Mouse (Mus musculus) liver, adult 2 months (tissue): ENCODE measurements at regions not wholly inside any gene's neighbourhood (a gene's known extent, or its start where the extent isn't known, plus 50 kb on each side); places are given as distances from the start of the nearest gene placed in this dataset.

Experiments
- DNase-seq: peaks from one replicate; pipeline ENCODE4 v3.0.0-alpha.2; 2011; ENCODE audit warnings: low read depth, low spot score; ENCODE audit errors: extremely low read depth
- H3K27ac ChIP-seq: fragments of 200-500 bp; replicated peaks from 2 replicates; pipeline ENCODE4 v1.5.1; 2012; ENCODE audit warnings: low read depth, mild to moderate bottlenecking, control low read depth, inconsistent platforms, low read length; ENCODE audit not compliant: insufficient read depth
- H3K27me3 ChIP-seq: fragments of 200-500 bp; 2 replicates; pipeline ENCODE4 v1.6.1; 2012; ENCODE audit warnings: mild to moderate bottlenecking, moderate library complexity, low read length, inconsistent platforms; ENCODE audit not compliant: control insufficient read depth, insufficient read depth
- H3K36me3 ChIP-seq: fragments of 200-500 bp; 2 replicates; pipeline ENCODE4 v1.6.1; 2012; ENCODE audit warnings: low read length, inconsistent platforms; ENCODE audit not compliant: control insufficient read depth, insufficient read depth
- H3K4me1 ChIP-seq: fragments of 200-500 bp; 2 replicates; pipeline ENCODE4 v1.6.1; 2011; ENCODE audit warnings: low read length; ENCODE audit not compliant: control insufficient read depth, insufficient read depth
- H3K4me3 ChIP-seq: fragments of 200-500 bp; 2 replicates; pipeline ENCODE4 v1.5.1; 2011; ENCODE audit warnings: low read depth, mild to moderate bottlenecking, control low read depth, low read length, moderate library complexity; ENCODE audit not compliant: insufficient read depth
- H3K79me2 ChIP-seq: fragments of 200-500 bp; 2 replicates; pipeline ENCODE4 v1.6.1; 2012; ENCODE audit warnings: inconsistent platforms, mild to moderate bottlenecking, low read length, moderate library complexity; ENCODE audit not compliant: control insufficient read depth, insufficient read depth
- H3K9ac ChIP-seq: fragments of 200-500 bp; 2 replicates; pipeline ENCODE4 v1.6.1; 2012; ENCODE audit warnings: low read depth, mild to moderate bottlenecking, control low read depth, inconsistent platforms, low read length
- CTCF ChIP-seq: fragments of 200-500 bp; IDR thresholded peaks from 2 replicates; pipeline ENCODE4 v1.5.1; 2011; ENCODE audit warnings: low read depth, low read length, control low read depth
- POLR2A ChIP-seq: fragments of 200-500 bp; IDR thresholded peaks from 2 replicates; pipeline ENCODE4 v1.6.1; 2011; ENCODE audit warnings: low read length, control low read depth; ENCODE audit not compliant: insufficient read depth; ENCODE audit errors: extremely low read depth
- WGBS: fragments of 180-500 bp; shearing (Covaris S2); methylation state at CpG from one replicate; pipeline ENCODE4 v1.1.7; 2018; 5-methylcytosine and 5-hydroxymethylcytosine counted together

DNA sequence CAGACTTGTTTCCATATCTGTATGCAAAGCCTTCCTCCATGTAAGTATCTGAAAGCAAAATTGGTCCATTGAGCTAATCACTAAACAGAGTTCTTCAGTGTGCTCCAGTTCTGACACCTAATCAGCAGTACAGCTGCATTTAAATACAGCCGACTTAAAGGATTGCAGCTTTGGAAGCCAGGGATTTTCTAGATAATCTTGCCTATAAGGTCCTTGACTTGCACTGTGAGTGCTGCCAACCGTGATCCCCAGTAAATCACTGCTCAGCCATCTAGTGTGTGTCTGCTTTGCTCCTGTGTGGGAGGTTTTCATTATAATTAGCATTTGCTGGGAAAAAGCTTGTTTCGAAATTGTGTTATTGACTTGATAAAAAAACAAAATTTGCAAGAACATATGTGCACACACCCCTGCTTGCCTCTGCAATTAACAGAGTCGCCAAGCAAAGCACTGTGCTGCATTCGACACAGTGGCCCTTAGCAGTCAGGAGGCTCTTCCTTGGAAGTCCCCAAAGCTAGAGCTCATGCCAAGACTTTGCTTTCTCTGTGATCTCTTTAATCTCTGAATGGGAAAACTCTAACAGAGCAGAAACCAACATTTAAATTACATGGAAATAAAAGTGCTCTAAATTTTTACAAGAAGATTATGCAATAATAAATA lies 150.0 kb upstream of the Nabp1 start:
- no peak overlapping the region for H3K9ac ChIP-seq
- H3K27me3 ChIP-seq = no peaks in the 10 kb centered on the region
- no peak overlapping the region for H3K27ac ChIP-seq
- 77% methylated on average over 5 of the region's 5 CpGs for WGBS
- H3K79me2 ChIP-seq = no peaks in the 10 kb centered on the region
- H3K4me1 ChIP-seq = no peaks in the 10 kb centered on the region
- H3K4me3 ChIP-seq = no peak overlapping the region
- no peaks in the 10 kb centered on the region for H3K36me3 ChIP-seq
- TF ChIP-seq CTCF (no peak), POLR2A (no peak)
- no peak for DNase-seq

DNA sequence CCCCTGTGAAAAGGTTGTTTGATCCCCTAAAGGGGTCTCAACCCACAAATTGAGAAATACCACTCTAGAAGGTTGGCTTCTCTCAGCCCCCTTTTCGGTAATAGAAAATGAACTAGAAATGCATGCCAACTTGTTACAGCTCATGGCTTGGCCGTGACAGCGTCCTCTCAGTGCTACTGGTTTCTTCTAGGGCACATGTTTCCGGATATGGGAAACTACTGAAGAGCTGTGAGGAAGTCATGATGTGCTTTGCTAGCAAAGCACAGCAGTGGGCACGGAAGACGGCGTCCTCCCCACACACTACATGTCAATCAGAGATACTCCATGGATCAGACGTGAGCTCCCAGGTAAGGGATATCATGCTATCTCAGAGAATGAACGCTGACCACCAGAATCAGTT lies 148.1 kb upstream of the Nabp1 start:
- no peaks in the 10 kb centered on the region for H3K4me1 ChIP-seq
- no peaks in the 10 kb centered on the region for H3K79me2 ChIP-seq
- no peak overlapping the region for H3K9ac ChIP-seq
- no peaks in the 10 kb centered on the region for H3K27me3 ChIP-seq
- 87% methylated on average over 9 of the region's 9 CpGs for WGBS
- H3K4me3 ChIP-seq = no peak overlapping the region
- no peak for TF ChIP-seq POLR2A
- no peak for TF ChIP-seq CTCF
- no peaks in the 10 kb centered on the region for H3K36me3 ChIP-seq
- no peak for DNase-seq
- H3K27ac ChIP-seq = no peak overlapping the region

DNA sequence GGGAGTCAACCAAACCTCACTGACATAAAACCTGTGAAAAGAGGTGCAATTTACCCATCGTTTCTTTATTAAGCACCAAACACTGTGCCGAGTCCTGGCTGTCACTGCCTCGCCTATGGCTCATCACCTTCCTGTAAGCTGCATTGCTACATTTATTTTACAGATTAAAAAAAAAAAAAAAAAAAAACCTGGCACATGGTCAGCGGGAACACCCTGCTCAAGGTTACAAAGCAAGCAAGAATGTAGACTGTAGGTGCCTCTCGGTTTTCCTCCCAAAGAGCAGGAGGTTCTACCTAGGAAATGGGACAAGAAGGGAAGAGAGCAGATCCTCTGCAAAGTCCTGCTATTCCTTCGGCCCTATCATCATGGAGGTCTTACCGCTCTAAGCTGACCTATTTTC lies 146.9 kb upstream of the Nabp1 start:
- Histone ChIP-seq H3K4me3 (no peak overlapping the region), H3K27me3 (no peaks in the 10 kb centered on the region), H3K9ac (no peak overlapping the region), H3K36me3 (no peaks in the 10 kb centered on the region), H3K79me2 (no peaks in the 10 kb centered on the region), H3K4me1 (no peaks in the 10 kb centered on the region), H3K27ac (no peak overlapping the region)
- no peak for DNase-seq
- TF ChIP-seq CTCF (no peak), POLR2A (no peak)
- 91% methylated on average over 7 of the region's 7 CpGs for WGBS

DNA sequence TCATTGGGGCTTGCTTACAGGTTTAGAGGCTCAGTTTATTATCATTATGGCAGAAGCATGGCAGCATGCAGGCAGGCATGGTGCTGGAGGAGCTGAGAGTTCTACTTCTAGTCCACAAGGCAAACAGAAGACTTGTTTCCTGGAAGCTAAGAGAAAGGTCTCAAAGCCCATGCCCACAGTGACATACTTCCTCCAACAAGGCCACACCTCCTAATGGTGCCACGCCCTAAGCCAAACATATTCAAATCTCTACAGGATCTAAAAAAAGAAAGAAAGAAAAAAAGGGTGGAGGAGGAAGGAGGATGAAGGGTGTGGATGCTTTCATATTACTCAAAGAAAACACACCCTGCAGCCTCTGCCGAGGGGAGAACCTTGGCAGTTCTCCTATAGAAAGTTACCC lies 146.3 kb upstream of the Nabp1 start:
- 90% methylated on average over 2 of the region's 2 CpGs for WGBS

DNA sequence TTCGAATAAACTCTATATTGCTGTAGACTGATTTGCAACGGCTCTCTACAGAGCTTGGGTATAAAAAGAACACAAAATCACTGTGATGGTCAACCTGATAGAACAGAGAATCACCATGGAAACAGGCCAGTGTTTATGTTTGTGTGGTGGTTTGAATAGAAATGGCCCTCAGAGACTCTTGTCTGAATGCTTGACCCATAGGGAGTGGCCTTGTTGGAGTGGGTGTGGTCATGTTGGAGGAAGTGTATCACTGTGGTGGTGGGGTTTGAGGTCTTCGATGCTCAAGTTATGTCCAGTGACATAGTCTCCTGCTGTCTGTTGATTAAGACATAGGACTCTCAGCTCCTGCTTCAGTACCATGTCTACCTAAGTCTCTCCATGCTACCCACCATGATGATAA lies 144.8 kb upstream of the Nabp1 start:
- H3K27ac ChIP-seq = no peak overlapping the region
- no peak overlapping the region for H3K9ac ChIP-seq
- 85% methylated on average over 3 of the region's 3 CpGs for WGBS
- no peaks in the 10 kb centered on the region for H3K4me1 ChIP-seq
- no peak overlapping the region for H3K4me3 ChIP-seq
- H3K36me3 ChIP-seq = no peaks in the 10 kb centered on the region
- no peak for TF ChIP-seq POLR2A
- no peak for TF ChIP-seq CTCF
- DNase-seq = no peak
- H3K79me2 ChIP-seq = no peaks in the 10 kb centered on the region
- no peaks in the 10 kb centered on the region for H3K27me3 ChIP-seq

More for the DNA sequence above, 146.3 kb upstream of the Nabp1 start:
- H3K36me3 ChIP-seq = no peaks in the 10 kb centered on the region
- TF ChIP-seq CTCF = no peak
- no peak for TF ChIP-seq POLR2A
- H3K9ac ChIP-seq = no peak overlapping the region
- H3K79me2 ChIP-seq = no peaks in the 10 kb centered on the region
- no peak overlapping the region for H3K4me3 ChIP-seq
- no peaks in the 10 kb centered on the region for H3K4me1 ChIP-seq
- H3K27me3 ChIP-seq = no peaks in the 10 kb centered on the region
- H3K27ac ChIP-seq = no peak overlapping the region
- no peak for DNase-seq

DNA sequence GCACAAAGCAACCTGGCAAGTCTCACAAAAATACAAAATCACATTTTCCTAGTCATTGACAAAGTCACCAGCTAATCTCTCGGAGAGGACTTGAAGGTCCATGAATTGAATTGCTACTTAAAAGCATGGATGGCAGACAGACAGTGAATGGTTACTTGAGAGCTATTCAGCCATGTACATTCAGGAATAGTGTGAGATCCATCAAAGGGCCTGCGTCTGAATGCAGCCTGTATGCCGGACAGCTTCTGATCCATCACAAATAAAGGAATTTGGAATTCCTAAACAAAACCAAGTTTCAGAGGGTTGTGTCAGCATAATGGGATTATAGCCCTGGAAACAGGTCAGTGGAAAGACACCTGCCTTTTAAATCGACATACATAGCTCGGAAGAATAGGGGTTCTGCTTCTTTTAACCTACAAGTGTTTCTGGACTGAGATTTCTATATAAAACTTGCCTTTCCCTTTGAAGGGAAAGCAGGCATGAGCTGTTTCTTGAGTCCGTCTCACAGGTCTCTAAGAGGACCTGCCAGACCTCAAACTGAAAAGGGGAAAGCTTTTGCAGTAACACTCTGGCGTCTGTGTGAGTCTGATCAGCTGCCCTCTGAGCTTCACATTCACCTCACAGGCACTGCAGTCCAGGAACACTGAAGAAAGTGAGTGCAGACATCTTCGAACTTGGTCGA lies 144.1 kb upstream of the Nabp1 start:
- H3K27ac ChIP-seq = no peak overlapping the region
- DNase-seq = no peak
- no peak overlapping the region for H3K4me3 ChIP-seq
- no peaks in the 10 kb centered on the region for H3K4me1 ChIP-seq
- no peaks in the 10 kb centered on the region for H3K36me3 ChIP-seq
- H3K9ac ChIP-seq = no peak overlapping the region
- no peak for TF ChIP-seq CTCF
- WGBS = 84% methylated on average over 9 of the region's 9 CpGs
- H3K27me3 ChIP-seq = no peaks in the 10 kb centered on the region
- H3K79me2 ChIP-seq = no peaks in the 10 kb centered on the region
